Mouse (Mus musculus) urinary bladder, adult 18-20 months (tissue): ENCODE data around the gene Gpam.
A peak's percentile ranks its signal among the peaks of the same experiment; 100 is the strongest.
"Not testable (repeated sequence)": the region's sequence is repeated elsewhere in the genome, so short reads cannot be mapped to it uniquely, and the experiment has no call there.

Experiments used
- DNase-seq, 2 experiments: peaks; one replicate each; pipeline ENCODE4 v3.0.0; 2022; ENCODE audit warnings: low spot score in 2 of 2, mixed read lengths in 2 of 2

The Gpam gene

GRCm38 (mm10) chr19:55127072-55127718 is at the start of gene Gpam:
Gene Gpam (minus strand): TSS chr19:55127238.
- DNase-seq, result no peak

DNA sequence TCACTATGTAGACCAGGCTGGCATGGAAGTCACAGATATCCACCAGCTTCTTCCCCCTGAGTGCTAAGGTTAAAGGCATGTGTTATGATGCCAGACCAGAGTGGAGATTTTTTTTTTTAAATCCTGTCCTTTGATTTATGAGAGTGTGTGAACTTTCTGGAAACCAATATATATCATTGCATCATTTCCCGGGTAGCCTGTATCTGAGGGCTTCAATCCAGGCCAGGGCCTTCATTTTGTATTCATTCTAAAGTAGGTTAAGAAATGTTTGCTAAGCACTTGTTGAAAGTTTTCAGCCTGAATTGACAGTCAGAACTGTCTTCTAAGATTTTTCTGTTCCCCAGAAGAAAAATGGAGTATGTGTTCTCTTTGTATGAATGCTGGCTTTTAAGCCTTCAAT is 44.5 kb upstream of the Gpam start:
- DNase-seq, result no peak

- DNase-seq, result no peak
Measured at GRCm38 (mm10) chr19:55170399-55170798, 43.4 kb upstream of the Gpam start.

DNA sequence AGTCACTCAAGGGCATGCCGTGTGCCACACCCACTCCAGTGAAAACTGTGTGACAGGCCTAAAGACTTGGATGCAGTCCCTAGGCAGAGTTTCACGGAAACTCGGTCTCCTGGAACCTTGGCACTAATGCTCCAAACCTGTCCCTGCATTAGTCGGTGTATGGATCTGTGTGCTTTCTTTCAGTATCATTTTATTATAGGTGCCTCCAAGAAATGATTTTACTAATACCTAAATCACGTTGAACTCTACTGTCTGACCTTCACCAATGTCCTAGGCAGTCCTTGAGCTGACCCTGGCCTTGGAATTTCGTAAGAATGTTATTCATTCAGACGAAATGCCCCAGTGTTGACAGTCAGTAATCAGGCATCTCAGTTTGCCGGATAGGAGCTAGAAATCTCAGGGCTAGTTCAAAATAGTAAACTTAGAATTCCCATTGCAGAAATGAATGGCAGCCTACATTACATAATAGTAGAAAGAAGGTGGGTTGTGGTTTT is 42.2 kb upstream of the Gpam start:
- DNase-seq, result not testable (repeated sequence)

- DNase-seq, result no peak
Measured at GRCm38 (mm10) chr19:55168360-55168759, 41.3 kb upstream of the Gpam start.

DNA sequence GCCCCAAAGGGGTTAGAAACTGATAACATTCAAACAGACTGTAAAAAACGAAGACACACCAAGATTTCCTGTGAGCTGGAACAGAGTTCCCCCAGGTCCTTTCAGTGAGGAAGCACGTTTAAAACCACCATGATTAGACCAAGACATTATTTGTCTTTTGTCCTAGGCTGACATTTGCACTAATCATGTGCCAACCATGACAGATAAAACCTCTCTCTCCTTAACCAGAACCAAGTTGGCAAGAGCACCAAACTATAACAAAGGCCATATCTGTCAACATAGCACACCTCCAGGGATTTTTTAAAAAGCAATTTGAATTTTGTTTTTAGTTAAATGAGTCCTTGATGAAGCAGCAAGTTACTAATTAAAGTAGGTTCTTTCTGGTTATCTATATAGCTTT is 40.7 kb upstream of the Gpam start:
- no peak for DNase-seq

- no peak for DNase-seq
Measured at GRCm38 (mm10) chr19:55166741-55167140, 39.7 kb upstream of the Gpam start.

DNA sequence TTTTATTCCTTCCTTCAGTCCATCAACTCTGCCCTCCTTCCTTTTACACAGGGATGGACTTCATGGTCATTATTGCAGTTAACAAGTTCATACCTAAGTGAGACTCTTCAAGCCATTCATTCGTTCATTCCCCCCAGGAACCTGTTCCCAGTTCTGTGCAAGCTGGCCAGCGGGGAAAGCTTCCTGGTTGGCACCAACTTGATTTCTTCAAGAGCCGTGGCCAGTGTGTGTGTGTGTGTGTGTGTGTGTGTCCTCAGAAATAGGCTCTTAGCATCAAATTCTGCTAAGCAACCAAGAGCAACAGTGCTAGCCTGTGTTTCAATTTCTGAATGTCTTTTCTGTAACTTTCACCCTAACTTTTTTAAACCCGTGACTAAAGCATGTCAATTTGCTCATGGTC is 38.9 kb upstream of the Gpam start:
- DNase-seq, result no peak

DNA sequence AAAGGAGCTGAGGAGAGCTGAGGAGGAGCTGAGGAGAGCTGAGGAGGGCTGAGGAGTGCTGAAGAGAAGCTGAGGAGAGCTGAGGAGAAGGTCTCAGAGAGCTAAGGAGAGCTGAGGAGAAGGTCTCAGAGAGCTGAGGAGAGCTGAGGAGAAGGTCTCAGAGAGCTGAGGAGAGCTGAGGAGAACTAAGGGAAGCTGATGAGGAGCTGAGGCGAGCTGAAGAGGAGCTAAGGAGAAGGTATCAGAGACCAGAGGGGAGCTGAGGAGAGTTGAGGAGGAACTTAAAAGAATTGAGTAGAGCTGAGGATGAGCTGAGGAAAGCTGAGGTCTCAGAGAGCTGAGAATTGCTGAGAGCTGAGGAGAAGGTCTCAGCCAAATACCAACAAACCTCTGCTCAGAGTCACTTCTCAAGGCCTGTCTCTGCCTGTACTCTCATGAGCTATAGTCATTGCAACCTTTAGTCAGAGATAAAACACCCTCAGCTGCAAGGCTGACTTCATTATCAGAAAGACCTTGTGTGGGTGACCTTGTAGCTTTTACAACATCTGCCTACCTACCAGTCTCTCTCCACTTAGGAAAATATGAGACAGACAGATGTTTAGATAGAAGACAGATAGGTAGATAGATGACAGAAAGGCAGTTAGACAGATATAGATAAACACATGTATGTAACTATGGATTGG is 38.3 kb upstream of the Gpam start:
- no peak for DNase-seq

- no peak for DNase-seq
Measured at GRCm38 (mm10) chr19:55164162-55164561, 37.1 kb upstream of the Gpam start.

- no peak for DNase-seq
Measured at GRCm38 (mm10) chr19:55162271-55162670, 35.2 kb upstream of the Gpam start.

DNA sequence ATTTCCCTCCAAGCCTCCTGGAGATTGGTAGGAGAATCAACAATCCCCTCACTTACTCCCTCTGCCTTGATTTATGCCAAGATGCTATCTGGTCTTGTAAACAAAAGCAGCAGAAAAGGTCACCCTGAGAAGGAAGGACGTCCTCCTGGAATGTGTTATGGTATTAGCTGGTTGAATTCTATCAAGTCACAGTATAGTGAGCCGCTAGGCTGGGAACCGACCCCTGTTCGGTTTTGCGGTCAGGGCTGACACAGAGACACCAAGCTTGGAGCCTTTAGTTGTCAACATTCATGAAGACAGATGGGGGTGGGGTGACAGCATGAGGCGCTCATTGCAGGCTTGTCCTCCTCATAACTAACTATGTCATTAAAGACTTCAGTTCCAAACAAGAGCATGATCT is 32.8 kb upstream of the Gpam start:
- DNase-seq, result no peak

GRCm38 (mm10) chr19:55158606-55159005 is 31.6 kb upstream of the Gpam start:
- no peak for DNase-seq

DNA sequence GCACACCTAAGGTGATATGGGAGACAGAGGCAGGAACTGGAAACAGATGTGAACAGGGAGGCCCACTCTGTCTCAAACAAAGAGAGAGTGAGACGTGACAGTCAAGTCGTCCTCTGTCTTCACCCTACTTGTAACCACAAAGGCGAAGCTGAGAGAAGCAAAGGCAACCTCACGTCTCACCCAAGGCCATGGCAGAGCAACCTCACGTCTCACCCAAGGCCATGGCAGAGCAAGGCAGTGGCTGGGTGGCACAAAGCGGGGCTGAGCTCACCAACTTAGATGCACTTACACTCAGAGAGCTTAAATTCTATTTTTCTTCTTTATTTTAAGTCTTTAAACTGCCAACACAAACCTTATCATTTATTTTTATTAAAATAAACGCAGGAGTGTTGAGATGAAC is 30.0 kb upstream of the Gpam start:
- no peak for DNase-seq

DNA sequence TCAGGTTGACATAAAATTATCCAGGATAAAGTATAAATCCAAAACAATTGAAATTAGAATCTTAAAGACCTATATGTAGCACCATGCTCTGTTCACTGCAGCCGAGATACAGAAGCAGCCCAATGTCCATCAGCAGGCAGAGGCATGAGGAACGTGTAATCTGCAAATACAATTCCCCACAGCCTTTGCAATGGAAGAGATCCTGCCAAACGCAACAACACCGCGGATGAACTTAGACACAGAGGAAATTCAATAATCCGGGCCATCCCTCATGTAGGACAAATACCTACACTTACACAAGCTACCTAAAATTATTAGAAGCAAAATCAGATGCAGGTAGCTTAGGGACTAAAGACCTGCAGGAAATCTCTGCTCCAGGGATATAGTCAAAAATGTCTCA is 25.9 kb upstream of the Gpam start:
- no peak for DNase-seq

DNA sequence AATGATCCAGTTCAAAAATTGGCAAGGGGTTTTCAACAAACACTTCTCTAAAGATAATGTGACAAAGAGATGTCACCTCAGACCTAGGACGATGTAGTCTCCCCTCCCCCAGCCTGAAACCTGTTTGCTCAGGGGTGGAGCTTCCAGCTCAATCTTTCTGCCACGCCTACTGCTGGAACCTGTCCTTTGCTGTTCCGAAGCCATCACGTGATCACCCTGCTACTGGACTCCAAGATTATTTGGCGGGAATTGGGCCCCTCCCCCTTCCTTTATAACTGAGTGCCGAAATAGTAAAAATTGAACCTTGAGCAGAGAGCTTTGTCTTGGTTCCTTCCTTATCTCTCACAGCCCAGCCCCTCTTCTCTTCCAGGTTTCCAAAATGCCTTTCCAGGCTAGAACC is 25.2 kb upstream of the Gpam start:
- DNase-seq, result not testable (repeated sequence)

DNA sequence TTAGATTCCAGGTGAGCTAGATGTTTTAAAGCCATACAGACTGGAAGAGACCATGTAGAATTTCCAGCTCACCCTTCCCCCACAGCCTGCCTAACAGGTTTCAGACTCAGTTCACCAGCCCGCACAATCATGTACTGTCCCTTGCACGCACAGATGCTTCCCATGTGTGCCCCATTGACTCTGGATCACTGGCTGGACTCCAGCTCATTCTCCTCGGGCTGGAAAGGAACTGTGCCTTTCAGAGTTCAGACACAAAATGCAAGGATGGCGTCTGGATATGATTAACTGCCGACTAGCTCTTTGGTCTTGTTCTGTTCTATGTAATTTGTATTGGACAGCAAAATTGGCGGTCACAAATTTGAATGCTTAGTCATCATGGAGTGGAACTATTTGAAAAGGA is 22.6 kb upstream of the Gpam start:
- no peak for DNase-seq

DNA sequence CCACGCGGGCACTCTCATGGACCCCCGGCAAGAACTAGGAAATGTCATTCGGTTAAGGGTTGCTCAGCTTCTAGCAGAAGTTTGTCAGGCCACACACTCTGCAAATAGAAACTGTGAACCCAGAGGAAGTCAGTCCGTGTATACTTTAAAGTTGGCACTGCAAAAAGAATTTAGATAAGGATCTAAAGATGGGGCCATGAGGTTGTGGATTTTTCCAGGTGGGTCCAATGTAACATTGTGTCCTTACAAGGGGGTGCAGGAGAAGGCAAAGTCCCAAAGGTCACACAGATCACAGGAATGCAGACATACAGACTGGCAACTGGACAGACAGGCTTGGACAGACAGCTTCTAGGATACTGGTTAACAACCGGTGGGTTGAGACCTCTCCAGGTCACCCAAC is 21.1 kb upstream of the Gpam start:
- no peak for DNase-seq

DNA sequence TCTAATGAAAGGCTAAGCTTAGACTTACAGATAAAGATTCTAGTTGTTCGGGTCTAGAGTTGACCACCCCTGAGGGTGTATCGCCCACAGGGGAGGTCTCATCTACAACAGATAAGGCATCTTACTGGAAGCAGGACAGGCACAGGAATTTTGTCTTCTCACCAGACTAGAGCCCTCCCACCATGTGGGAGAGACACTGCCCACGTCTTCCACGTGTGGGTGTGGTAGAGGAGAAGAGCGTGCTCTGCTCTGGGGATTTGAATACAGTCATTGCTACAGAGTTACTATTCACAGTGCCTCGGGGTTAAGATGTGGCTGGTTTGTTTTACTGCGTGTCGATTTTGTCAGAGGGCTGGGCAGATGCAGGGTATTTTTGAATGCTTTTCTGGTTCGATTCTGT is 20.5 kb upstream of the Gpam start:
- no peak for DNase-seq

DNA sequence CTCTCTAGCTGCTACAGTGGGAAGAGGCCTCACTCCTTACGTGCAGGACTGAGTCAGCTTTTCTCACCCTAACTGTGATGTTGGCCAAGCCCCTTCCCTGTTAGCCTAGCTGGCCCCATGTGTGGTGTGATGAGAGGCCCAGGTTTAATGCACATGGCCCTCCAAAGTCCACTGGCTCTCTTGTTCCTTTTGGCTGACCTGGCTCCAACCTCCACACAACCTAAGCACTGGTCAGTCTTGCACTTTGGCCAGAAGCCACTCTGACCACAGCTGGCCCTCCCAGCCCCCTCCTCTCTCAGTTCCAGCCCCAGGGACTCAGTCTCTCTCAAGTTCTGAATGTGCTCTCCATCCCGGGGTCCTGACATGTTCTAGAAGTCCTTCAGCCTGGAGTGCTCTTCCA is 18.1 kb upstream of the Gpam start:
- DNase-seq, result no peak

GRCm38 (mm10) chr19:55144691-55145090 is 17.7 kb upstream of the Gpam start:
- DNase-seq, result no peak

- no peak for DNase-seq
Measured at GRCm38 (mm10) chr19:55143391-55144300, 16.6 kb upstream of the Gpam start.

- peak; percentile 41 to 64 for DNase-seq
Measured at GRCm38 (mm10) chr19:55139301-55139700, 12.3 kb upstream of the Gpam start.
